ENCODE assay signal across 9 mouse cellular contexts in the genomic region with DNA sequence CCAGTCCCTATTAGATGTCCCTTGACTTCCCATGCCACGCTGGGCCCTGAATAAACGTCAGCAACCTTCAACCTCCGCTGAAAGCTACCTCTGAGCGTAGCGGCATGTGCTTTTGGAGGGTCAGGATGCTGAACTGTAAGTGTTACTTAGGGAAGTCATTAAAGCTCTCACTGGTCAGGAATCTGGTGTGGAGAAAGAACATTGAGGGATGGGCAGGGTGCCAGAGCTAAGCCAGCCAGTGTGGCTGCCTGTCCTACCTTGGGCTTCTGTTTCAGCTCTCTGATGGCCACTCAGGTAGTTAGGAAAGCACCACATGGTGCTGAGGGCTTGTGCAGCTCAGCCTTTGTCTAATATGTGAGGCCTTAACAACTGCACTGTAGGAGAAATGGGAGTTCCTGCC. TPM values are rescaled to one million over a fixed set of nuclear protein-coding genes. Genes with fewer than 3 reads are reported as not detected.
A peak's percentile ranks its signal among the peaks of the same experiment; 100 is the strongest.
DNase-seq lines count a peak whose midpoint lies in the region; ATAC-seq and TF ChIP-seq lines count a peak whose summit lies in the region.
"Had no signal": no experiment of that assay in that cellular context is flagged by ENCODE, and none has a peak within 500 bp of the region (broad histone marks: within the 10 kb centered on the region; RNA-seq: fewer than 3 reads in every experiment).

No protein-coding gene starts in this region.

- ATAC-seq in kidney, postnatal 0 days (replicated peaks; ENCODE audit: low FRiP score, low read depth) = no peak
- no peak for ATAC-seq in liver, embryonic 14.5 days (ENCODE audit: insufficient read depth)

- no peak overlapping the region for H3K9ac ChIP-seq in kidney, postnatal 0 days (ENCODE audit: low read depth, low read length)
- peak overlapping the region; percentile 99 for H3K9ac ChIP-seq in liver, embryonic 14.5 days (replicated peaks)

- peaks cover 20% of the 10 kb centered on the region; the same call in 1 of the 2 replicates for H3K4me1 ChIP-seq in kidney, postnatal 0 days (replicated peaks; ENCODE audit: insufficient read depth, low read length)
- H3K4me1 ChIP-seq in embryonic facial prominence, embryonic 10.5 days = peaks cover 85% of the 10 kb centered on the region
- peaks cover 39 to 68% of the 10 kb centered on the region in 2 experiments for H3K4me1 ChIP-seq in liver, embryonic 14.5 days (replicated peaks; ENCODE audit: control insufficient read depth in 2 of 2, insufficient read depth in 2 of 2, low read length in 1 of 2)

- peak; percentile 4 for DNase-seq in embryo, embryonic 10 days (ENCODE audit: low spot score)
- DNase-seq in embryo, embryonic 10.5 days (ENCODE audit: low spot score) = no peak
- DNase-seq in kidney, postnatal 0 days (ENCODE audit: low spot score) = no peak
- no peak for DNase-seq in kidney, postnatal 4 days
- no peak for DNase-seq in embryonic facial prominence, embryonic 10.5 days (ENCODE audit: low spot score)
- DNase-seq in liver, embryonic 14.5 days (ENCODE audit: low read depth in 3 of 3, low spot score in 3 of 3) = no peak
- DNase-seq in ovary, postnatal 14 days (ENCODE audit: low spot score) = no peak
- DNase-seq in embryo, embryonic 9.5 days (ENCODE audit: extremely low spot score) = no peak
- DNase-seq: cerebellum, adult 11 months had no signal

- no peak overlapping the region for H3K4me3 ChIP-seq in kidney, postnatal 0 days (replicated peaks; ENCODE audit: low read depth, low read length)
- H3K4me3 ChIP-seq in embryonic facial prominence, embryonic 10.5 days = peak overlapping the region; percentile 72
- H3K4me3 ChIP-seq in liver, embryonic 14.5 days (ENCODE audit: insufficient read depth in 1 of 2, low read depth in 2 of 2, low read length in 2 of 2) = peak overlapping the region; percentile 56 to 71

- TF ChIP-seq CTCF in kidney, postnatal 0 days (IDR thresholded peaks at IDR 0.05; ENCODE audit: low read depth) = no peak
- TF ChIP-seq CTCF in liver, embryonic 14.5 days (IDR thresholded peaks at IDR 0.05; ENCODE audit: low read depth) = no peak

- H3K9me3 ChIP-seq in kidney, postnatal 0 days (replicated peaks; ENCODE audit: low read length) = no peaks in the 10 kb centered on the region
- no peaks in the 10 kb centered on the region for H3K9me3 ChIP-seq in embryonic facial prominence, embryonic 10.5 days
- H3K9me3 ChIP-seq in liver, embryonic 14.5 days (ENCODE audit: control insufficient read depth, low read length) = no peaks in the 10 kb centered on the region

- 67% methylated on average over 5 of the region's 5 CpGs for WGBS in kidney, postnatal 0 days
- WGBS in embryonic facial prominence, embryonic 10.5 days = 76% methylated on average over 5 of the region's 5 CpGs
- 91% methylated on average over 5 of the region's 5 CpGs for WGBS in liver, embryonic 14.5 days (ENCODE audit: insufficient replicate concordance)

- TF ChIP-seq EP300 in liver, embryonic 14.5 days (IDR thresholded peaks at IDR 0.05; ENCODE audit: low read depth) = no peak

- H3K27me3 ChIP-seq in kidney, postnatal 0 days (ENCODE audit: insufficient read depth, low read length) = no peaks in the 10 kb centered on the region
- H3K27me3 ChIP-seq in embryonic facial prominence, embryonic 10.5 days (replicated peaks; ENCODE audit: low read depth, poor library complexity, severe bottlenecking) = no peaks in the 10 kb centered on the region
- no peaks in the 10 kb centered on the region; the same call in 1 of the 2 replicates for H3K27me3 ChIP-seq in liver, embryonic 14.5 days (ENCODE audit: control insufficient read depth, insufficient read depth, low read length)

- H3K36me3 ChIP-seq in kidney, postnatal 0 days (ENCODE audit: insufficient read depth, low read length) = peaks cover 4% of the 10 kb centered on the region; the same call in 1 of the 2 replicates
- peaks cover 54% of the 10 kb centered on the region for H3K36me3 ChIP-seq in embryonic facial prominence, embryonic 10.5 days (replicated peaks)
- H3K36me3 ChIP-seq in liver, embryonic 14.5 days (replicated peaks; ENCODE audit: control insufficient read depth, insufficient read depth, low read depth) = peaks cover 71% of the 10 kb centered on the region

- H3K27ac ChIP-seq in kidney, postnatal 0 days = no peak overlapping the region
- no peak overlapping the region for H3K27ac ChIP-seq in embryonic facial prominence, embryonic 10.5 days (replicated peaks)
- H3K27ac ChIP-seq in liver, embryonic 14.5 days = peak overlapping the region; percentile 27; the same call in 1 of the 2 replicates

- 0 out of 2 replicates have a peak overlapping the region, but pooled peaks have one; percentile 81 for H3K4me2 ChIP-seq in kidney, postnatal 0 days (ENCODE audit: low read length)
- peak overlapping the region; percentile 81 for H3K4me2 ChIP-seq in liver, embryonic 14.5 days (ENCODE audit: low read depth)

RNA-seq across cellular contexts. Expression of gene Slc2a1, which starts 2.9 kb away (rescaled TPM):
- polyA plus RNA-seq in kidney, postnatal 0 days (2015; fragmentation: Nextera tagmentation; extraction: Ambion mirVana) = 57.5 and 58.0 TPM in 2 replicates
- 140 and 166 TPM in 2 replicates for polyA plus RNA-seq in embryonic facial prominence, embryonic 10.5 days (2016; fragmentation: Nextera tagmentation; extraction: Ambion mirVana)
- 173 and 192 TPM in 2 replicates for polyA plus RNA-seq in liver, embryonic 14.5 days (2012; rRNA removed)
- polyA plus RNA-seq in liver, embryonic 14.5 days (2014; fragmentation: Nextera tagmentation; extraction: Ambion mirVana) = 259 and 296 TPM in 2 replicates
